Mouse (Mus musculus): ENCODE measurements around the gene Ntan1. TPM values are rescaled to one million over a fixed set of nuclear protein-coding genes. Genes with fewer than 3 reads are reported as not detected.
"Not testable (repeated sequence)": the region's sequence is repeated elsewhere in the genome, so short reads cannot be mapped to it uniquely, and the experiment has no call there.

Gene Ntan1
- polyA plus RNA-seq, 1 experiment = 155 TPM

DNA sequence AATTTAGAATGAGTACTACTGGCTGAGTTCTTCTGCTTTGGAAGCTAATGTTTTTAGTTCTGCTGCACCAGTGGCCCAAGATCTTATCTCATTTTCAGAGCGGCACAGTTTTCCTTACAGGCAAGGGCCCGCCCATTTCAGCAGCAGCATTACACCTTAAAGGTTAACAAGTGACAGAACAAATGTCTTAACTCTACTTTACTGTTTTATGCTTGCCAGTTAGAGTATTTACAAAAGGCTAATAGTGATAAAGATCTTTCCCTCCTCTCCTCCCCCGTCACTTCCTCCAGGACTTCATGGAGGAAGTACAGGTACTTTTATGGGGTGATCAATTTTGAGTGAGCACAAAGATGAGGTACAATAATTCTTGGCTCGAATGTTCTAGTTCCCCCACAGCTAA is 47.4 kb downstream of the Ntan1 start:
- peak overlapping the region; percentile 37 for H3K27ac ChIP-seq (replicated peaks; ENCODE audit: low read depth, low read length)
- no peaks in the 10 kb centered on the region for H3K4me1 ChIP-seq (ENCODE audit: control insufficient read depth, insufficient read depth, insufficient read length, low read length)
- H3K4me3 ChIP-seq (ENCODE audit: insufficient read depth, low read depth, low read length) = no peak overlapping the region

DNA sequence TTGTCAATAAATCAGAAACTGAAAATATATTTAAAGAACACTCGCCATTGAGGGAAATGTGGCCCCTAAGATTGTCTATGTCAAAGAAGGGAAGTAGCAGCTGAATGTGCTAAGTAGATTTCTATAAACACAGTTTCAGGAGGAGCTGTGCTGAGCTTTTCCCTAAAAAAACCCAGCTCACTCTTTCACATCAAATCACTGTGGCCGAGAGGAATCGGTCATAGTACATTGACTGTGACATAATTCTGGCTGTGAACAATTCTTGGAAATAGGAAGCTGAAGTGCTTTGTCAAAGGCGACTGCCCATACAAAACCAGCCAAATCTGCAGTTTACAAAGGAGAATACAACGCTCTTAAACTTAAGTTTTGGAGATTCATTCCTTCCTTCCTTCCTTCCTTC is 48.0 kb downstream of the Ntan1 start:
- Histone ChIP-seq H3K4me3 (ENCODE audit: insufficient read depth, low read depth, low read length) (no peak overlapping the region), H3K4me1 (ENCODE audit: control insufficient read depth, insufficient read depth, insufficient read length, low read length) (no peaks in the 10 kb centered on the region), H3K27ac (replicated peaks; ENCODE audit: low read depth, low read length) (peak overlapping the region; percentile 37)

DNA sequence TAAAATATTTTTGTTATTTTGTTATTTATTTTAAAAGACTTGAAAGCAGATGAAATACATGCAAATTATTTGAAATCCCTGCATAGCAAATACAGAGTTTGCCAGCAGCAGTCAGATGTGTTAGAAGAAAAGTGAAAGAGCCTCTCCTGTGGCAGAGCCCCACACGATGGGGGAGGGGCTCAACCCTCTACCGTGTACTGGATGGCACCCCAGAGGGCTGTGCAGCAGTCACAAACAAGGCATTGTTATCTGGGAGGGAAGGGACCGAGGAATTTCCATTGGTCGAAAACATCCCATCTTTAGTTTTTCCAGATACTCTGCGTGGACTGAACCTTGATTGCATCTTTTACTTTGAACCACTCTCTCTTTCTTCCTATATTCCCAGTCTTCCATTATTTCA is 48.8 kb downstream of the Ntan1 start:
- not testable (repeated sequence) for H3K27ac ChIP-seq (replicated peaks; ENCODE audit: low read depth, low read length); H3K4me3 ChIP-seq (ENCODE audit: insufficient read depth, low read depth, low read length)

DNA sequence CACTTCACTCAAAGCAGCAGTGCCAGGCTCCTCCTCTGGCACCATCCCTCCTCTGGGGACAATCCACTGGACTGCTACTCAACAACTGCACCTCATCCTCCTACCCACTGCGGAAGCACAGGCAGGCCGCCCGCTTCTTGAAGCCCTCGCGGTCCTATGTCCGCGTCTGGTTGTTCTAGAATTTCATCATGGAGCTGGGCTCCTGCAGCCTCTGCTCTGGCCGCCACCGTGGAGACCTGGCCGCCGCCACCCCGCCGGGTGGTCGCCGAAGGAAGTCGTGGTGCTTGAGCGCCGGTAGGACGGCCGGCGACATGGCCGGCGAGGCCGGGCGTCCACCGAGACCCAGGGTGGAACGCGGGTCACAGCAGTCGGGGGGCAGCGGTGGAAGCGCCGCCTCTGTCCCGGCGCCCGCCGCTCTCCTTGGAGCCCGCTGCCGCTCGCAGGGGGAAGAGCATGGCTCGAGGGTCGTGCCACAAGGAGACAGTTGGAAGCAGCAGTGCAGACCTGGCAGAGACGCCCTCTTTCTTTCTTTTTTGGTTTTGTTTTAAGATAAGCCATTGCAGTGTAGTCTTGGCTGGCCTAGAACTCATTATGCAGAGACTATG is 49.4 kb downstream of the Ntan1 start:
- Histone ChIP-seq H3K27ac (replicated peaks; ENCODE audit: low read depth, low read length) (no peak overlapping the region), H3K4me3 (ENCODE audit: insufficient read depth, low read depth, low read length) (no peak overlapping the region), H3K4me1 (ENCODE audit: control insufficient read depth, insufficient read depth, insufficient read length, low read length) (no peaks in the 10 kb centered on the region)

More for the DNA sequence above, 48.8 kb downstream of the Ntan1 start:
- H3K4me1 ChIP-seq (ENCODE audit: control insufficient read depth, insufficient read depth, insufficient read length, low read length) = not testable (repeated sequence)

DNA sequence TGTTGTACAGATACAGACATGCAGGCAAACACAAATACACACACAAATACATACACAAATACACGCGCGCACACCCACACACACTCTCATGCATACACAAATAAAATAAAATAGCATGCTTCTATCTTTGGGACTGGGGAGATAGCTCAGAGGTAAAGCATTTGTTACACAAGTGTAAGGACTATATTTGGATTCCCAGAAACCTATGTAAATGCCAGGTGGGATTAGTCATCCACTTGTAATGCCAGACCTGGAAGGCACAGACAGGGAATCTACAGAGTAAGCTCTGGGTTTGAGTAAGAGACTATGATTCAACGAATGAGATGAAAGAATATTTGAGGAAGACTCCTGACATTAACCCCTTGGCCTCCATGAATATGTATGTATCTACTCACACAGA is 56.8 kb downstream of the Ntan1 start:
- no peak overlapping the region for H3K27ac ChIP-seq (replicated peaks; ENCODE audit: low read depth, low read length)

DNA sequence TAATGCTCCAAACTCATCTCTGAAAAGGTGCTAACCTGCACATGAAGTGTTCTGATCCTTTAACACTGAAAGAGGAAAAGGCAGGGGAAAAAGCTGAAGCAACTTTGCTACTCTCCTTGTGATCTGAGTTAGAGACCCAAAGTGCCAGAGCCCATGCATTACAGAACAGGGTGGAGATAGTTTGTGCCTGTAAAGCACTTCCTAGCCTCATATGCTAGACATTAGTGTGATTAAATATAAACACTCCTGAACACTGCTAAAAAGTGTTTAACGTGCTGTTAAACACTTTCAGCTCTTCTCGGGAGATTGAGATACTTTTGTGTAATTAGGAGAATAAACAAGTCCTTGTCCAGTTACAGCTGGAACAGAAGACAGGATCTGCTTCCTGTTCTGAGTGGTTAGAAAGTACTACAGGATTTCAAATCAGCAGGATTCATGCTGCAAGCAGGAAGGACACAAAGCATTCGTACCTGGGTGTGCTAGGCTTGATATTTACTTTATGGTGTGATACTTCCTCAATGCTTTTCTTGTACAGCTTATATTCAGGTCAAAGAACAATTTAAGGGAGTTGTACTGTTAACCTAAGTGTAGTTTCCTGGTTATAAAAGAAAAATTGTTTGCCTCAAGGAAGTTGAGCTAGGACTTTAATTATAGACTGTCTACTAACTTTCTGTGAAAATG is 64.6 kb downstream of the Ntan1 start:
- Histone ChIP-seq H3K4me3 (ENCODE audit: insufficient read depth, low read depth, low read length) (no peak overlapping the region), H3K27ac (replicated peaks; ENCODE audit: low read depth, low read length) (no peak overlapping the region), H3K4me1 (ENCODE audit: control insufficient read depth, insufficient read depth, insufficient read length, low read length) (no peaks in the 10 kb centered on the region)

More for the DNA sequence above, 56.8 kb downstream of the Ntan1 start:
- Histone ChIP-seq H3K4me3 (ENCODE audit: insufficient read depth, low read depth, low read length) (no peak overlapping the region), H3K4me1 (ENCODE audit: control insufficient read depth, insufficient read depth, insufficient read length, low read length) (no peaks in the 10 kb centered on the region)

Other genes with a start within 250 kb of the Ntan1 start
- 16.9 and 18.7 TPM in 2 replicates for gene Parn, start 150.7 kb upstream of the Ntan1 start, polyA plus RNA-seq (2012; ENCODE audit: insufficient read depth, insufficient read length, missing spikeins)
- gene Bfar, start 147.0 kb upstream of the Ntan1 start, polyA plus RNA-seq (2012; ENCODE audit: insufficient read depth, insufficient read length, missing spikeins) = 33.6 and 44.6 TPM in 2 replicates
- gene 3110001I22Rik, start 146.9 kb upstream of the Ntan1 start, polyA plus RNA-seq (2012; ENCODE audit: insufficient read depth, insufficient read length, missing spikeins) = 4.4 and 4.5 TPM in 2 replicates
- not detected in 2 replicates for gene Pla2g10, start 87.9 kb upstream of the Ntan1 start, polyA plus RNA-seq (2012; ENCODE audit: insufficient read depth, insufficient read length, missing spikeins)
- 18.9 and 21.4 TPM in 2 replicates for gene Rrn3, start 38.1 kb upstream of the Ntan1 start, polyA plus RNA-seq (2012; ENCODE audit: insufficient read depth, insufficient read length, missing spikeins)
- gene Pdxdc1, start 84.3 kb downstream of the Ntan1 start, polyA plus RNA-seq (2012; ENCODE audit: insufficient read depth, insufficient read length, missing spikeins) = 96.7 and 119 TPM in 2 replicates
- gene Mpv17l, start 84.3 kb downstream of the Ntan1 start, polyA plus RNA-seq (2012; ENCODE audit: insufficient read depth, insufficient read length, missing spikeins) = 2.3 and 6.7 TPM in 2 replicates
- not detected in 2 replicates for gene 2900011O08Rik, start 167.8 kb downstream of the Ntan1 start, polyA plus RNA-seq (2012; ENCODE audit: insufficient read depth, insufficient read length, missing spikeins)
- not detected in 2 replicates for gene Ifitm7, start 168.0 kb downstream of the Ntan1 start, polyA plus RNA-seq (2012; ENCODE audit: insufficient read depth, insufficient read length, missing spikeins)

All from brown adipose tissue, adult 24 weeks (tissue).